ENCODE assay signal across 40 mouse cellular contexts in genomic region chr11:114981866-114982265, GRCm38 (mm10). TPM values are rescaled to one million over a fixed set of nuclear protein-coding genes. Genes with fewer than 3 reads are reported as not detected.
DNase-seq lines count a peak whose midpoint lies in the region; TF ChIP-seq lines count a peak whose summit lies in the region.
"Had no signal": no experiment of that assay in that cellular context is flagged by ENCODE, and none has a peak within 500 bp of the region (broad histone marks: within the 10 kb centered on the region; RNA-seq: fewer than 3 reads in every experiment).

No protein-coding gene starts in this region.

- peaks cover 16% of the 10 kb centered on the region for H3K4me1 ChIP-seq in bone marrow macrophage, adult 2 months (ENCODE audit: control insufficient read depth, insufficient read depth, low read length)
- H3K4me1 ChIP-seq: heart, embryonic 12.5 days; limb, embryonic 12.5 days; liver, embryonic 15.5 days; neural tube, embryonic 15.5 days had no signal

- H3K27ac ChIP-seq in bone marrow macrophage, adult 2 months (ENCODE audit: insufficient read depth, low read depth, low read length) = peak overlapping the region; percentile 44
- H3K27ac ChIP-seq: limb, embryonic 12.5 days; liver, embryonic 15.5 days; neural tube, embryonic 15.5 days had no signal

- intact Hi-C loops in left cerebral cortex, postnatal 4 days (cut with DNase I) = no loop called here

- no peak for TF ChIP-seq CTCF in bone marrow macrophage, adult 2 months (IDR thresholded peaks at IDR 0.05; ENCODE audit: low read depth, low read length)

- H3K4me3 ChIP-seq in bone marrow macrophage, adult 2 months (ENCODE audit: insufficient read depth, low read length) = no peak overlapping the region
- H3K4me3 ChIP-seq: erythroblast, embryonic 14.5 days; heart, embryonic 12.5 days; limb, embryonic 12.5 days; liver, embryonic 15.5 days; neural tube, embryonic 15.5 days had no signal

- TF ChIP-seq POLR2A in bone marrow macrophage, adult 2 months (IDR thresholded peaks at IDR 0.05; ENCODE audit: borderline replicate concordance, low read depth, low read length) = no peak

- DNase-seq in left cerebral cortex, adult 18-20 months (ENCODE audit: low spot score in 2 of 2) = peak; percentile 10 to 11
- DNase-seq in left cerebral cortex, postnatal 4 days = no peak
- peak; percentile 69 for DNase-seq in 3134 (ENCODE audit: extremely low read depth, insufficient read length, low spot score)
- peak; percentile 99 for DNase-seq in 3T3-L1 (ENCODE audit: low read depth, low spot score)
- DNase-seq in cerebellum, adult 11-12 months = no peak
- no peak for DNase-seq in layer of hippocampus, adult 18-20 months (ENCODE audit: low spot score in 2 of 2)
- DNase-seq: adrenal gland, adult 2 months; cerebellum, adult 11 months; cerebellum, postnatal 10 days; gastrocnemius, postnatal 10 days; kidney, adult 8-10 months; kidney, postnatal 10 days; layer of hippocampus, adult 9-11 months; lung, embryonic 14.5 days; lung, postnatal 14 days; midbrain, embryonic 14.5 days; retina, postnatal 1 day; thymus, postnatal 4 days had no signal

RNA-seq across cellular contexts. Expression of gene Cd300ld, which starts 7.9 kb away (rescaled TPM):
- total RNA-seq in left cerebral cortex, adult 18-20 months (2021) = under 1 TPM in 1 of 2 experiments, not detected in 1; 0.12 TPM
- under 1 TPM; 0.12 to 0.14 TPM for total RNA-seq in left cerebral cortex, postnatal 4 days (2021)
- 112 and 116 TPM in 2 replicates for polyA plus RNA-seq in bone marrow macrophage, adult 2 months (2012; ENCODE audit: insufficient read depth, insufficient read length, missing spikeins)
- total RNA-seq in layer of hippocampus, adult 18-20 months (2021) = not detected
- total RNA-seq: left cerebral cortex, postnatal 14 days; MEL had no signal
- polyA plus RNA-seq: erythroblast, embryonic 14.5 days; forebrain, embryonic 11.5 days; forebrain, embryonic 16.5 days; heart, embryonic 12.5 days; hindbrain, embryonic 16.5 days; limb, embryonic 12.5 days; neural tube, embryonic 15.5 days had no signal

RNA-seq across cellular contexts. Expression of gene Cd300c, which starts 12.9 kb away (rescaled TPM):
- not detected for total RNA-seq in left cerebral cortex, adult 18-20 months (2021)
- not detected for total RNA-seq in left cerebral cortex, postnatal 4 days (2021)
- polyA plus RNA-seq in bone marrow macrophage, adult 2 months (2012; ENCODE audit: insufficient read depth, insufficient read length, missing spikeins) = 1.5 and 1.7 TPM in 2 replicates
- not detected for total RNA-seq in layer of hippocampus, adult 18-20 months (2021)
- total RNA-seq: adrenal gland, adult 2 months; adrenal gland, postnatal 4 days; gastrocnemius, postnatal 10 days; granulocyte monocyte progenitor cell, adult 5-6 weeks; heart, postnatal 10 days; left cerebral cortex, postnatal 14 days; liver, adult 2 months; MEL had no signal
- polyA plus RNA-seq: adrenal gland, adult 2 months; cortical plate, adult 2 months; embryonic facial prominence, embryonic 14.5 days; erythroblast, embryonic 14.5 days; forebrain, embryonic 11.5 days; forebrain, embryonic 16.5 days; heart, embryonic 12.5 days; hindbrain, embryonic 11.5 days; hindbrain, embryonic 16.5 days; intestine, embryonic 14.5 days; limb, embryonic 12.5 days; liver, embryonic 15.5 days; lung, embryonic 14.5 days; midbrain, embryonic 14.5 days; neural tube, embryonic 15.5 days; testis, adult 2 months had no signal

RNA-seq across cellular contexts. Expression of gene Cd300c2, which starts 19.8 kb away (rescaled TPM):
- total RNA-seq in left cerebral cortex, adult 18-20 months (2021) = 1 to 10 TPM; 3.3 to 3.7 TPM
- 1 to 10 TPM in 1 of 2 experiments, under 1 TPM in 1; 0.70 to 1.3 TPM for total RNA-seq in left cerebral cortex, postnatal 4 days (2021)
- polyA plus RNA-seq in bone marrow macrophage, adult 2 months (2012; ENCODE audit: insufficient read depth, insufficient read length, missing spikeins) = 447 and 482 TPM in 2 replicates
- total RNA-seq in layer of hippocampus, adult 18-20 months (2021) = 1 to 10 TPM; 3.9 to 4.1 TPM
- total RNA-seq: MEL had no signal
- polyA plus RNA-seq: erythroblast, embryonic 14.5 days had no signal

RNA-seq across cellular contexts. Expression of gene Cd300ld2, which starts 34.1 kb away (rescaled TPM):
- not detected for total RNA-seq in left cerebral cortex, adult 18-20 months (2021)
- total RNA-seq in left cerebral cortex, postnatal 4 days (2021) = not detected
- 3.4 and 5.1 TPM in 2 replicates for polyA plus RNA-seq in bone marrow macrophage, adult 2 months (2012; ENCODE audit: insufficient read depth, insufficient read length, missing spikeins)
- not detected for total RNA-seq in layer of hippocampus, adult 18-20 months (2021)
- total RNA-seq: adrenal gland, adult 2 months; adrenal gland, postnatal 4 days; granulocyte monocyte progenitor cell, adult 5-6 weeks; heart, postnatal 10 days; left cerebral cortex, postnatal 14 days; liver, adult 2 months; MEL had no signal
- polyA plus RNA-seq: adrenal gland, adult 2 months; cortical plate, adult 2 months; embryonic facial prominence, embryonic 14.5 days; erythroblast, embryonic 14.5 days; forebrain, embryonic 11.5 days; forebrain, embryonic 16.5 days; heart, embryonic 12.5 days; hindbrain, embryonic 11.5 days; hindbrain, embryonic 16.5 days; intestine, embryonic 14.5 days; large intestine, adult 2 months; limb, embryonic 12.5 days; liver, adult 2 months; liver, embryonic 15.5 days; lung, embryonic 14.5 days; midbrain, embryonic 14.5 days; neural tube, embryonic 15.5 days; testis, adult 2 months; thymus, postnatal 0 days had no signal

RNA-seq across cellular contexts. Expression of gene Cd300ld4, which starts 44.9 kb away (rescaled TPM):
- total RNA-seq in left cerebral cortex, adult 18-20 months (2021) = not detected
- total RNA-seq in left cerebral cortex, postnatal 4 days (2021) = 1 to 10 TPM in 1 of 2 experiments, not detected in 1; 1.0 TPM
- 28.8 and 32.2 TPM in 2 replicates for polyA plus RNA-seq in bone marrow macrophage, adult 2 months (2012; ENCODE audit: insufficient read depth, insufficient read length, missing spikeins)
- total RNA-seq in layer of hippocampus, adult 18-20 months (2021) = 1 to 10 TPM in 1 of 2 experiments, under 1 TPM in 1; 0.53 to 1.1 TPM
- total RNA-seq: adrenal gland, adult 2 months; granulocyte monocyte progenitor cell, adult 5-6 weeks; heart, postnatal 10 days; liver, adult 2 months; MEL had no signal
- polyA plus RNA-seq: embryonic facial prominence, embryonic 14.5 days; erythroblast, embryonic 14.5 days; forebrain, embryonic 11.5 days; forebrain, embryonic 16.5 days; heart, embryonic 12.5 days; hindbrain, embryonic 11.5 days; hindbrain, embryonic 16.5 days; intestine, embryonic 14.5 days; limb, embryonic 12.5 days; liver, adult 2 months; liver, embryonic 15.5 days; lung, embryonic 14.5 days; midbrain, embryonic 14.5 days; neural tube, embryonic 15.5 days had no signal

Comparison
In these comparisons a context has a peak if more than half of its experiments do, and no peak if none do; other contexts are left out.
1. DNase-seq: peak in left cerebral cortex, adult 18-20 months (2 of 2), 3134 (single experiment) and 3T3-L1 (single experiment); none in left cerebral cortex, postnatal 4 days (single experiment), cerebellum, adult 11-12 months (single experiment) and layer of hippocampus, adult 18-20 months (0 of 2).